Mouse (Mus musculus) embryonic facial prominence, embryonic 15.5 days (tissue): ENCODE measurements around the gene Rasal2. TPM values are rescaled to one million over a fixed set of nuclear protein-coding genes. Genes with fewer than 3 reads are reported as not detected.
A peak's percentile ranks its signal among the peaks of the same experiment; 100 is the strongest.

ENCODE experiments used
- ATAC-seq: fragments of 200-750 bp; cut with Nextera tagmentation; 2 replicates; pipeline ENCODE4 v1.8.0; 2017; ENCODE audit warnings: low read depth, moderate TSS enrichment; ENCODE audit not compliant: insufficient number of reproducible peaks, low FRiP score, low TSS enrichment
- H3K27ac ChIP-seq: fragments of 300-500 bp; sonication (generic); replicated peaks from 2 replicates; pipeline ENCODE4 v1.5.1; 2015; ENCODE audit warnings: mild to moderate bottlenecking, inconsistent platforms
- H3K27me3 ChIP-seq: fragments of 300-500 bp; sonication (generic); 2 replicates; pipeline ENCODE4 v1.6.1; 2015; ENCODE audit warnings: inconsistent platforms
- H3K36me3 ChIP-seq: fragments of 300-500 bp; sonication (generic); 2 replicates; pipeline ENCODE4 v1.6.1; 2015; ENCODE audit warnings: mild to moderate bottlenecking, inconsistent platforms
- H3K4me1 ChIP-seq: fragments of 300-500 bp; sonication (generic); 2 replicates; pipeline ENCODE4 v1.6.1; 2015; ENCODE audit warnings: inconsistent platforms
- H3K4me2 ChIP-seq: fragments of 300-500 bp; sonication (generic); replicated peaks from 2 replicates; pipeline ENCODE4 v1.6.1; 2015; ENCODE audit warnings: mild to moderate bottlenecking, inconsistent platforms
- H3K4me3 ChIP-seq: fragments of 300-500 bp; sonication (generic); replicated peaks from 2 replicates; pipeline ENCODE4 v1.5.1; 2015; ENCODE audit warnings: mild to moderate bottlenecking, inconsistent platforms
- H3K9ac ChIP-seq: fragments of 300-500 bp; sonication (generic); 2 replicates; pipeline ENCODE4 v1.6.1; 2015; ENCODE audit warnings: inconsistent platforms
- H3K9me3 ChIP-seq: fragments of 300-500 bp; sonication (generic); replicated peaks from 2 replicates; pipeline ENCODE4 v1.6.1; 2016; ENCODE audit warnings: inconsistent platforms
- WGBS: fragments of 180-500 bp; shearing (Covaris S2); methylation state at CpG from one replicate; pipeline ENCODE4 v1.1.7; 2015; 5-methylcytosine and 5-hydroxymethylcytosine counted together
- polyA plus RNA-seq: library from polyadenylated mRNA; unstranded; fragments of >200 nt; fragmentation: Nextera tagmentation; extraction: Ambion mirVana; gene quantifications from 2 replicates; pipeline ENCODE4 v1.2.1, GENCODE M21; 2015

The Rasal2 gene
- 16.8 and 17.1 TPM in 2 replicates for polyA plus RNA-seq

DNA sequence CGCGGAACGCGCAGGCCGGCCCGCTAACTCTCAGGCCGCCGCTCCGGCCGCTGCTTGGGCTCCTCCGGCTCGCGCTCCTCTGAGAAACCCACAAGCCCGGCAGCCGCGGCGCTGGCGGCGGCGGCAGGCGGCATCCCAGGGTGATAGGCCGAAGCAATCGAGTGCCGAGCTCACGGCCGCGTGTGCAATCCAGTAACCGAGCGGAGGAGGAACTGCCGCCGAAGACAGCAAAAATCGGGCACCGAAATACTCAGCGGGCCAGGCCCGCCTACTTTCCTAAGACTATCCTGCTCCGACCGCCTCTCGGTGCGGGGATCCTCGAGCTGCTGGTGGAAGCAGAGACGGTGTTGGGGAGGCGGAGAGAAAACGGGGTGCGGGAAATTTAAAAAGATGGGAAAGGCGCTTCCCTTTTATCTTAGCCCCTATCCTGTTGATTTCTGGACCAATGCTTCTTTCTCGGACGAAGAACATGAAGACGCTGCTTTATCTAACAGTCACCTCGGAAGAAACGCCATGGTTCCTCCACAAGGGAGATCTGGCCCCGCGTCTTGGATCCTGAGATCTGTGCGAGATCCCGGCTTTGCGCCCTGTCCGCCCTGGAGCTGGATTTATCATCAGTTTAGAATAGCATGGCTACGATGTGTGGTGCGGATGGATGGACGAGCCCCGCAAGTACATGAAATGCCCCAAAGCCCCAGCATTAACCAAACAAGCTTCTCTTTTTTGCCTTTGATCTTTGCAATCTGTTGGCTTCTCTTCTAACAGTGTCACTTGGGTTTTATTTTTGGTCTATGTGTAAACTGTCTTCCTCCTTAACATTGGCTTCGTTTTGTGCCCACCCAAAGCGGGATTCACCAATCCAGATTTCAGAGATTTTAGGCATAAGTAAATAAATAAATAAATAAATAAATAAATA, at the start of gene Rasal2:
Gene Rasal2, minus strand, starts transcription at position 142 of the 916 bp plus-strand sequence.
- WGBS: under 1% methylated on average over 62 of the region's 62 CpGs

DNA sequence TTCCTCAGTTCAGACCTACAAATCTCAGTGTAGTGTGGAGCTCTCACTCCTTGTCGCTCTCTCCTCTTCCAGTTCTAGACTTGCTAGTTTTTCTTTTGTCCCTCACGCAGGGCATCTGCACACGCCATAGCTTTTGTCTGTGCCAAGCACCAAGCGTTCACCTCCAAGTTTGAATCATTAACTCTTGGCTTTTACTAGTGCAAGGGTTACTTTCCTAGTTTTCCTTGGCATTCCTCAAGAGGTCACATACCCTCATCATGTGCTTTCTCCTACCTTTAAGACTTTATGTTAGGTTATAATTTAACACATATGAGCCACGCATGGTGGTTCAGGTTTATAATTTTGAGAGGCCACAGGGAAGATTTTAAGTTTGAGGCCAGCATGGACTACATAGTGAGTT, 48.9 kb upstream of the Rasal2 start:
- WGBS: 91% methylated on average over 5 of the region's 5 CpGs
- ATAC-seq: no peak
- Histone ChIP-seq H3K9me3 (no peaks in the 10 kb centered on the region), H3K27ac (no peak overlapping the region), H3K4me3 (no peak overlapping the region), H3K36me3 (no peaks in the 10 kb centered on the region), H3K4me2 (no peak overlapping the region), H3K9ac (no peak overlapping the region), H3K27me3 (no peaks in the 10 kb centered on the region), H3K4me1 (peaks cover 4% of the 10 kb centered on the region; the same call in 1 of the 2 replicates)

More for the DNA sequence above, at the start of gene Rasal2:
- no peaks in the 10 kb centered on the region for H3K27me3 ChIP-seq
- no peaks in the 10 kb centered on the region; the same call in 1 of the 2 replicates for H3K4me1 ChIP-seq
- H3K9me3 ChIP-seq: no peaks in the 10 kb centered on the region
- H3K27ac ChIP-seq: peak within 1 kb of the TSS; percentile 91
- peak within 1 kb of the TSS; percentile 82 for H3K4me2 ChIP-seq
- ATAC-seq: peak; percentile 97
- peak within 1 kb of the TSS; percentile 50 for H3K9ac ChIP-seq
- no peaks in the 10 kb centered on the region for H3K36me3 ChIP-seq
- H3K4me3 ChIP-seq: peak within 1 kb of the TSS; percentile 93

DNA sequence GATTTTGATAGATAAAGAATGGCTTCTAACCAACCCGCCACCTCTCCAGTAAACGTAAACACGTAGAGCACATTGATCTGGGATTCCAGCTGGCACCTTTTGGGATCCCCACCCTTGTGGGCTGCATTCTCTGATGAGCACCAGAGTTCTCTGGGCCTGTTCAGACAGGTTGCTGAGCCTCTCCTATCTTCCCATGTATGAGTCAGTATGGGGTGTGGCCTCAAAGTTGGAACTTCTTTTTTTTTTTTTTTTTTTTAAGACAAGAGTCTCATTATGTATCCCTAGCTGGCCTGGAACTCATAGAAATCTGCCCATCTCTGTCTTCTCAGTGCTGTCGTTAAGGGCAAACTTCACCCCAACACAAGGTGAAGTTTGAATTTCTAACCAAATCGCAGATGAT, 47.5 kb upstream of the Rasal2 start:
- Histone ChIP-seq H3K9me3 (no peaks in the 10 kb centered on the region), H3K36me3 (no peaks in the 10 kb centered on the region), H3K4me1 (peaks cover 4% of the 10 kb centered on the region; the same call in 1 of the 2 replicates), H3K4me3 (no peak overlapping the region), H3K9ac (no peak overlapping the region), H3K27ac (peak overlapping the region; percentile 44; the same call in 1 of the 2 replicates), H3K27me3 (no peaks in the 10 kb centered on the region), H3K4me2 (no peak overlapping the region)
- whole genome bisulfite sequencing: 77% methylated on average over 5 of the region's 5 CpGs
- peak; percentile 37; the same call in 1 of the 2 replicates for ATAC-seq

DNA sequence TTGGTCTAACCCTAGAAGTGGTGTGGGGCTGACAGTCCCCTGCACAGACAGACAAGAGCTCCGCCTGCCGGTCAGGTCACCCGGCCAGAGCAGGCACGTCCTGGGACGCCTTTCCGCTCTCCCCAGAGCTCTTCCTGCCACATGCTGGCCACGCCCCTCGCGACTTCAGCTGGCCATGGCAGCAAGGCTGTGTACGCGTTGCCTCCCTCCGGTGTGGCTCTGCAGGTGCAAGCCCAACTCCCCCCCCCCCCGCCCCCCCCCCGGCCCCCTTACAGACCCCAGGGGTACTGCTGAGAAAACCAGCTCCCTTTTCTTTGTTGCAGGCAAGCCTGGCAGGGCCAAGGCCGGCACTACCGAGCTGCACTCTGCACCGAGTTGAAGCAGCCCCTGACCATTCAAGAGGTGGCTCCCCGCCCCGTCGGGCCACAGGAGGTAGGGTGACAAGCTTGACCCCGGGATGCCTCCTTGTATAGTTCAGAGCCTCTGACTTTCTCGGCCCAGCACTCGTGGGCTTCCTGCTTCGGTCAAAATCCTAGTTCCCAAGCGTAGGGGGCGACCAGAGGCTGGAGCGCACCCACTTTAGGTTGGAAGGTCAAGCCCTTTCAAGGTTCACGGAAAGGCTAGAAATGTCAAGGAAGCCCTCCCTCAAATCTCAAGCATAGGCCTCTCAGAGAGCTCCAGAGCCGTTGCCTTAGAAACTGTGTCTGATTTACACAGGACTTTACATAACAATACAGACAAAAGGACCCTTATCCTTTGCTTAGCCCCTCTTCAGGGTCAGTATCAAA, 46.2 kb upstream of the Rasal2 start, which contains the start of gene Cryzl2:
Gene Cryzl2, plus strand, starts transcription at position 157 of the 788 bp plus-strand sequence.
- peaks cover 4% of the 10 kb centered on the region; the same call in 1 of the 2 replicates for H3K4me1 ChIP-seq
- no peaks in the 10 kb centered on the region for H3K9me3 ChIP-seq
- no peak within 1 kb of the TSS for H3K9ac ChIP-seq
- peak within 1 kb of the TSS; percentile 44 for H3K27ac ChIP-seq
- 10% methylated on average over 27 of the region's 29 CpGs for WGBS
- peak within 1 kb of the TSS; percentile 33 for H3K4me3 ChIP-seq
- H3K4me2 ChIP-seq: peak within 1 kb of the TSS; percentile 49
- peak; percentile 88 for ATAC-seq
- no peaks in the 10 kb centered on the region for H3K27me3 ChIP-seq
- H3K36me3 ChIP-seq: no peaks in the 10 kb centered on the region

DNA sequence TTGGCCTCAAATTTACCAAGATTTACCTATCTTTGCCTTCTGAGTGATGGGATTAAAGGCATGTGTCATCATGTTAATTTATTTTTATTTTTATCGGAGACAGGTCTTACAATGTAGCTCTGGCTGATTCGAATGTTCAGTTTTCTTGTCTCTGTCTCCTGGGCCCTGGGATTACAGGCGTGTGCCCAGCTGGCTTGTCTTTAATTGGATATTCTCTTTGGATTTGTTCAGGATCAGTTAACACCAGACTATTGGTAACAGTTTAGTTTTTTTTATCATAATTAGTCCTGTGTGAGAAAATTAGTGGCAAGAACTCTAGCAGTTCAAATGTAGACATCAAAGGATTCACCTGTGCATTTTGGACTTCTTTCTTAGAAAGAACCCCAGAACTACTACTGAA, 45.4 kb upstream of the Rasal2 start:
- ATAC-seq: 0 out of 2 replicates have a peak, but pooled peaks have one; percentile 10

DNA sequence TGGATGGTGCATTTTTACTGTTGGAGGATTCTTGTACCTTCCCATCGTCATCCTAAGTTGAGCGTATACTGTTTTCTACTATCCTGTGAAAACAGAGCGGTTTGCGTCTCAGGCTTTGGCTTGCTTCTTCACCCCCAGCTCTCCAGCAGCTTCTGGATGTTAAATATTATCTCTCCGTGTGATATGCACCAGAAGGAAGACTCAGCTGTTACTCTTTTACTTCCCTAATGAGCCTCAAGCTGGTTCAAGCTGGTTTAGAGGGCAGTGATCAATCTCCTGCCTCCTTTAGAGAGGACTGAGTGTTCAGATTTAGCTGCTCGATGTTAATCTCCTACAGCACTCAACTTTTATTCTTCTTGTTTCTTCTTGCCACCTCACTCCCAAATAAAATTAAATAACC, 42.5 kb upstream of the Rasal2 start:
- H3K4me3 ChIP-seq: no peak overlapping the region
- no peak overlapping the region for H3K9ac ChIP-seq
- no peaks in the 10 kb centered on the region for H3K36me3 ChIP-seq
- no peak overlapping the region for H3K4me2 ChIP-seq
- peaks cover 3% of the 10 kb centered on the region; the same call in 1 of the 2 replicates for H3K27me3 ChIP-seq
- no peak for ATAC-seq
- no peaks in the 10 kb centered on the region for H3K9me3 ChIP-seq
- WGBS: 85% methylated on average over 6 of the region's 6 CpGs
- peaks cover 7% of the 10 kb centered on the region for H3K4me1 ChIP-seq
- no peak overlapping the region for H3K27ac ChIP-seq

More for the DNA sequence above, 45.4 kb upstream of the Rasal2 start:
- 75% methylated on average over 3 of the region's 3 CpGs for WGBS
- Histone ChIP-seq H3K9me3 (no peaks in the 10 kb centered on the region), H3K4me3 (no peak overlapping the region), H3K9ac (no peak overlapping the region), H3K27ac (no peak overlapping the region; the same call in 1 of the 2 replicates), H3K4me1 (peaks cover 4% of the 10 kb centered on the region; the same call in 1 of the 2 replicates), H3K4me2 (no peak overlapping the region; the same call in 1 of the 2 replicates), H3K36me3 (no peaks in the 10 kb centered on the region), H3K27me3 (no peaks in the 10 kb centered on the region)

DNA sequence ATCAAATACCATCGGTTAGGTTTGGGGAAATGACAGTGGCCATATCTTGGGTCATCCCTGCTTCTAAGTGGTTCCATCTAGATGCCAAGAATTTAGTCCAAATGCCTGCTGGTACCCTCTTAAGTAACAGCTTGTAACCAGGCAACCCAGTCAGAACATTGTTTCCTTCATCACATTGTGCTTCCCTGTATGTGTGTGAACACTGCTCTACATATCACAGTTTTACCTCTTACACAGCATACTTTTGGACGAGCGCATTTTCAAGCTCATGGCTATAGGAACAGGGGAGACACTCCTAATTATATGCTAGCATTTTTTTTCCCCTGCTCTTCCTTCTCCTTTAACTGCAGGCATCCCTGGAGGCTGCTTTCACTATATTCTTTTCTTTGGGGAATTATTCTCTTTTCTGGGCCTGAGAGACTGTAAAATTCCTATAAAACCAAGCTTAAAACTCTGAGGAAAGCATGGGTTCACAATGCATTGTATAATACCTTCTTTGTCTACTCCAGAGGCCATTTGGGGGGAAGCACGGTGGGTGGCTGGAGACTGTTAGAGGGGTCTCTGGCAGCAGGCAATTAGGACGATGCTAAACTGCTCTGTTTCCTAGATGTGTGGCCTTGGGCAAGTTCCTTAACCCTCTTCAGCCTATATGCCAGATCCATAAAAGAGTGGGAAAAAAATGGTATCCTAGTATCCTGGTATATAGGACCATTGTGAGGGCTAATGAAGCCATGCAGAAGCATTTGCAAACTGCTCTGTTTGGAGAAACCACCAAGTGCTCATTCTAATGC, 40.6 kb upstream of the Rasal2 start:
- WGBS: 50% methylated on average over 5 of the region's 5 CpGs
- Histone ChIP-seq H3K9ac (no peak overlapping the region), H3K27ac (no peak overlapping the region), H3K9me3 (no peaks in the 10 kb centered on the region), H3K4me3 (no peak overlapping the region), H3K36me3 (no peaks in the 10 kb centered on the region), H3K27me3 (peaks cover 8% of the 10 kb centered on the region; the same call in 1 of the 2 replicates), H3K4me1 (peaks cover 10% of the 10 kb centered on the region), H3K4me2 (no peak overlapping the region)
- ATAC-seq: no peak

DNA sequence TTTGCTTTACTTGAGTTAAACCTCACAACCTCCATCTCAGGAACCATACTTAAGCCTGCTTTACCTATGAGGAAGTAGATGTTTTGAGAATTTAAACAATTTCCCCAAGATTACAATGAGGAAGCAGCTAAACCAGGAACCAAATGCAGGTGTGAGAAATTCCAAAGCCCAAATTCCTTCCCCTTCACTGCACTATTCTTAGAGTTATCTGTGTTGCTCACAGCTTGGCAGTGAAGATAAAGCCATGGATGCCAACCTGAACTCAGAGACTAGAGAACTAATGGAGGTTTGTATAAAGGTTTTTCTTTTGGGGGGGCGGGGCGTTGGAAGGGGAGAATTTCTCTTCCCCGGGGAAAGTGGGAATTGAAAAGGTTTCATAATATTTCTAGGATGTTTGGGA, 39.9 kb upstream of the Rasal2 start:
- no peak overlapping the region for H3K4me3 ChIP-seq
- WGBS: 80% methylated on average over 3 of the region's 3 CpGs
- no peak for ATAC-seq
- H3K9me3 ChIP-seq: no peaks in the 10 kb centered on the region
- peaks cover 10% of the 10 kb centered on the region for H3K4me1 ChIP-seq
- no peak overlapping the region for H3K4me2 ChIP-seq
- no peak overlapping the region for H3K27ac ChIP-seq
- peaks cover 8% of the 10 kb centered on the region; the same call in 1 of the 2 replicates for H3K27me3 ChIP-seq
- H3K9ac ChIP-seq: no peak overlapping the region
- H3K36me3 ChIP-seq: no peaks in the 10 kb centered on the region

DNA sequence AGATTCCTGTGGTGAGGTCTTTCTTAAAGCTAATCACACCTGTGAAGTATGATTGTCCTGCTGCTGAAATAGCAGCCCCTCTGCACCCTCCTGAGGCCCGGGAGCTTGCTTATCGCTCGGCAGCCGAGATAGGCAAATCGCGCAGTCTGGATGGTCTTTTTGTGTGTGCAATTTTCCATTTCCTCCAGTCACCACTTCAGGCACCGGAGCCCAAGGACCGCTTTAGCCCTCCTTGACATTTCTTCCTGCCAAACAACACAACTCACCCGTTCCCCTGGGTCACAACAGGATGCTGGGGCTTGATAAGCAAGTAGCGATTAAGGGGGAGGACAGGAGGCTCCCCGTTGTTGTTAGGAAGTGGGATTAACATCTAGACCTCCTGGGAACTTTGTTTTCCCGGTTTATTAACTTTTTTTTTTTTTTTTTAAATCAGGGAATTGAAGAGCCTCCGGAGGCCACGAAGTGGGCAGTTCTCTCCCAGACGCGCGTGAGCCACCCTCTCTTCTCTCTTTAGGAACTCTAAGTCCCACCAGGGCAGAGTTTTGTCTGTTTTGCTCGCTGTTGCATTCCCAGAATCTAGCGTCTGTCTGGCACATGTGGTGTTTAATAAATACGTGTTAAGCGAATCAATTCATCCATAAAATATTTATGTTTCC, 37.7 kb upstream of the Rasal2 start:
- Histone ChIP-seq H3K36me3 (no peaks in the 10 kb centered on the region), H3K4me3 (peak overlapping the region; percentile 16), H3K4me1 (peaks cover 10% of the 10 kb centered on the region), H3K27ac (0 out of 2 replicates have a peak overlapping the region, but pooled peaks have one; percentile 39), H3K9ac (no peak overlapping the region), H3K27me3 (peaks cover 14% of the 10 kb centered on the region; the same call in 1 of the 2 replicates), H3K4me2 (peak overlapping the region; percentile 45), H3K9me3 (no peaks in the 10 kb centered on the region)
- ATAC-seq: no peak
- 7% methylated on average over 21 of the region's 21 CpGs for WGBS

DNA sequence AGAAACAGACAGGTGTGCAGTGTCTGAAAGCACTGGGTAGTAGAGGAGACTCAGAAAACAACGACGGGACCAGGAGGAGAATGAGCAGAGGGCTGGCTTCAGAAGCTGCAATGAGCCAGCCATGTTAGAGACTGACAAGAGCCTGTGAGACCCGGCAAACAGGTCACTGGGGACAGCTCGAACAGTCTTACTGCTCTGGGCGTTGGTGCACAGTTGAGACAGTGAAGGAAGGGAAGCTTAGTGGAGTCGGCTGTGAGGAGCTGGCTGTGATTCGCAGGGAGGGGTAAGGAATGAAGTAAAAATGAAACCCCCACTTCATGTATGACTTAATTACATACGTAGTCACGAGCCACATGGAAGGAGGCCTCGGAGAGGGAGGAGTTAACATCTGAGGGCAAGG, 37.1 kb upstream of the Rasal2 start:
- peak; percentile 65; the same call in 1 of the 2 replicates for ATAC-seq
- Histone ChIP-seq H3K4me1 (peaks cover 13% of the 10 kb centered on the region), H3K9me3 (no peaks in the 10 kb centered on the region), H3K27ac (0 out of 2 replicates have a peak overlapping the region, but pooled peaks have one; percentile 39), H3K4me3 (peak overlapping the region; percentile 16), H3K27me3 (peaks cover 14% of the 10 kb centered on the region; the same call in 1 of the 2 replicates), H3K4me2 (peak overlapping the region; percentile 45), H3K9ac (no peak overlapping the region), H3K36me3 (no peaks in the 10 kb centered on the region)
- WGBS: 9% methylated on average over 10 of the region's 10 CpGs
